Mouse (Mus musculus) heart, postnatal 0 days (tissue): Measurements from ENCODE around the gene 1110032A03Rik. TPM values are rescaled to one million over a fixed set of nuclear protein-coding genes. Genes with fewer than 3 reads are reported as not detected.

Source experiments
- ATAC-seq: fragments of 200-750 bp; cut with Nextera tagmentation; 2 replicates; pipeline ENCODE4 v1.8.0; 2017; ENCODE audit warnings: low read depth, moderate number of reproducible peaks, moderate library complexity; ENCODE audit not compliant: insufficient read depth
- DNase-seq: peaks from one replicate; pipeline ENCODE4 v3.0.0-alpha.2; 2016; ENCODE audit warnings: low spot score
- H3K27ac ChIP-seq: fragments of 300-500 bp; sonication (generic); 2 replicates; pipeline ENCODE4 v1.5.1; 2014; ENCODE audit warnings: low read depth, mild to moderate bottlenecking
- H3K27me3 ChIP-seq: fragments of 300-500 bp; sonication (generic); 2 replicates; pipeline ENCODE4 v1.6.1; 2014; ENCODE audit warnings: low read length, mixed read lengths; ENCODE audit not compliant: control insufficient read depth, insufficient read depth
- H3K36me3 ChIP-seq: fragments of 300-500 bp; sonication (generic); replicated peaks from 2 replicates; pipeline ENCODE4 v1.6.1; 2014; ENCODE audit warnings: low read length, mixed read lengths; ENCODE audit not compliant: control insufficient read depth, insufficient read depth
- H3K4me1 ChIP-seq: fragments of 300-500 bp; sonication (generic); 2 replicates; pipeline ENCODE4 v1.6.1; 2014; ENCODE audit warnings: antibody characterized with exemption; ENCODE audit not compliant: control insufficient read depth, insufficient read depth
- H3K4me2 ChIP-seq: fragments of 300-500 bp; sonication (generic); 2 replicates; pipeline ENCODE4 v1.6.1; 2014; ENCODE audit warnings: low read depth, mild to moderate bottlenecking, low read length, moderate library complexity
- H3K4me3 ChIP-seq: fragments of 300-500 bp; sonication (generic); 2 replicates; pipeline ENCODE4 v1.5.1; 2014; ENCODE audit warnings: low read depth, low read length
- H3K9ac ChIP-seq: fragments of 300-500 bp; sonication (generic); replicated peaks from 2 replicates; pipeline ENCODE4 v1.6.1; 2014; ENCODE audit warnings: low read depth, low read length, mixed read lengths
- H3K9me3 ChIP-seq: fragments of 300-500 bp; sonication (generic); replicated peaks from 2 replicates; pipeline ENCODE4 v1.6.1; 2016; ENCODE audit warnings: low read length; ENCODE audit not compliant: control insufficient read depth
- CTCF ChIP-seq: IDR thresholded peaks from 2 replicates; pipeline ENCODE4 v1.5.1; 2016; ENCODE audit warnings: antibody characterized with exemption, control low read depth, low read depth
- EP300 ChIP-seq: IDR thresholded peaks from 2 replicates; pipeline ENCODE4 v1.6.1; 2016; ENCODE audit warnings: antibody characterized with exemption, low read depth
- WGBS: fragments of 180-500 bp; shearing (Covaris S2); extraction: QIAGEN DNeasy Blood & Tissue Kit; methylation state at CpG from one replicate; pipeline ENCODE4 v1.1.7; 2014; 5-methylcytosine and 5-hydroxymethylcytosine counted together
- polyA plus RNA-seq: library from polyadenylated mRNA; unstranded; fragments of >200 nt; fragmentation: Nextera tagmentation; extraction: Ambion mirVana; gene quantifications from 2 replicates; pipeline ENCODE4 v1.2.1, GENCODE M21; 2015
- total RNA-seq: library from RNA; depleted of rRNA; stranded (reverse); fragments of >200 nt; gene quantifications from 2 replicates; pipeline ENCODE4 v1.2.3, GENCODE M21; 2014; ENCODE audit warnings: low replicate concordance

Gene 1110032A03Rik
- total and polyA plus RNA-seq, 2 experiments from 2014 or later: 8.0 to 32.6 TPM

GRCm38 (mm10) chr9:50738914-50739870, 36.1 kb downstream of the 1110032A03Rik start, which contains the start of gene Dixdc1:
Dixdc1 (minus strand) TSS chr9:50739517.
- Histone ChIP-seq H3K27me3 (no peaks in the 10 kb centered on the region), H3K4me1 (peaks cover 5% of the 10 kb centered on the region; the same call in 1 of the 2 replicates), H3K9ac (no peak within 1 kb of the TSS), H3K36me3 (no peaks in the 10 kb centered on the region), H3K9me3 (no peaks in the 10 kb centered on the region), H3K4me3 (peak within 1 kb of the TSS; percentile 38), H3K4me2 (peak within 1 kb of the TSS; percentile 57), H3K27ac (peak within 1 kb of the TSS; percentile 49)
- 11% methylated on average over 36 of the region's 36 CpGs for WGBS
- peak; percentile 98 for ATAC-seq
- peak; percentile 95 for DNase-seq
- TF ChIP-seq EP300: no peak; the same call in 1 of the 2 replicates
- TF ChIP-seq CTCF: no peak

GRCm38 (mm10) chr9:50734989-50735388, 40.3 kb downstream of the 1110032A03Rik start:
- H3K27me3 ChIP-seq: no peaks in the 10 kb centered on the region
- TF ChIP-seq CTCF (peak; percentile 84), EP300 (no peak)
- WGBS: 3% methylated on average over 9 of the region's 9 CpGs
- DNase-seq: peak; percentile 54
- H3K36me3 ChIP-seq: no peaks in the 10 kb centered on the region
- H3K4me1 ChIP-seq: no peaks in the 10 kb centered on the region
- peak overlapping the region; percentile 29; the same call in 1 of the 2 replicates for H3K4me2 ChIP-seq
- no peak overlapping the region for H3K27ac ChIP-seq
- H3K4me3 ChIP-seq: no peak overlapping the region
- no peaks in the 10 kb centered on the region for H3K9me3 ChIP-seq
- no peak overlapping the region for H3K9ac ChIP-seq
- ATAC-seq: no peak

GRCm38 (mm10) chr9:50732560-50732959, 42.8 kb downstream of the 1110032A03Rik start:
- no peak for ATAC-seq
- Histone ChIP-seq H3K9ac (no peak overlapping the region), H3K27ac (no peak overlapping the region), H3K27me3 (no peaks in the 10 kb centered on the region), H3K36me3 (no peaks in the 10 kb centered on the region), H3K4me2 (no peak overlapping the region), H3K4me3 (no peak overlapping the region), H3K9me3 (no peaks in the 10 kb centered on the region), H3K4me1 (no peaks in the 10 kb centered on the region; the same call in 1 of the 2 replicates)
- WGBS: 30% methylated on average over 4 of the region's 4 CpGs
- TF ChIP-seq EP300 (no peak), CTCF (no peak)
- DNase-seq: no peak

- no peak overlapping the region for H3K9ac ChIP-seq
- 52% methylated on average over 4 of the region's 4 CpGs for WGBS
Observed at GRCm38 (mm10) chr9:50729600-50729999, 45.7 kb downstream of the 1110032A03Rik start.

GRCm38 (mm10) chr9:50727925-50728651, 47.2 kb downstream of the 1110032A03Rik start:
- peaks cover 26% of the 10 kb centered on the region for H3K4me1 ChIP-seq
- no peaks in the 10 kb centered on the region for H3K36me3 ChIP-seq
- ATAC-seq: peak; percentile 86
- H3K27ac ChIP-seq: peak overlapping the region; percentile 76
- H3K27me3 ChIP-seq: no peaks in the 10 kb centered on the region
- peak overlapping the region; percentile 54 for H3K4me3 ChIP-seq
- H3K4me2 ChIP-seq: peak overlapping the region; percentile 81
- peak overlapping the region; percentile 58 for H3K9ac ChIP-seq
- H3K9me3 ChIP-seq: no peaks in the 10 kb centered on the region
- no peak for TF ChIP-seq CTCF
- no peak for TF ChIP-seq EP300
- DNase-seq: peak; percentile 74
- WGBS: under 1% methylated on average over 45 of the region's 45 CpGs

More at GRCm38 (mm10) chr9:50729600-50729999, 45.7 kb downstream of the 1110032A03Rik start:
- no peak for TF ChIP-seq CTCF
- no peak for TF ChIP-seq EP300
- Histone ChIP-seq H3K4me2 (no peak overlapping the region), H3K9me3 (no peaks in the 10 kb centered on the region), H3K27ac (no peak overlapping the region), H3K27me3 (no peaks in the 10 kb centered on the region), H3K4me1 (peaks cover 19% of the 10 kb centered on the region), H3K4me3 (no peak overlapping the region), H3K36me3 (no peaks in the 10 kb centered on the region)
- DNase-seq (no peak), ATAC-seq (no peak)
